Mouse (Mus musculus) cerebellum, postnatal 10 days (tissue): Measurements from ENCODE around the gene Srms.

Source experiments
- DNase-seq, 2 experiments: peaks; one replicate each; pipeline ENCODE4 v3.0.0; 2021; ENCODE audit warnings: mixed read lengths in 2 of 2

Srms gene

DNA sequence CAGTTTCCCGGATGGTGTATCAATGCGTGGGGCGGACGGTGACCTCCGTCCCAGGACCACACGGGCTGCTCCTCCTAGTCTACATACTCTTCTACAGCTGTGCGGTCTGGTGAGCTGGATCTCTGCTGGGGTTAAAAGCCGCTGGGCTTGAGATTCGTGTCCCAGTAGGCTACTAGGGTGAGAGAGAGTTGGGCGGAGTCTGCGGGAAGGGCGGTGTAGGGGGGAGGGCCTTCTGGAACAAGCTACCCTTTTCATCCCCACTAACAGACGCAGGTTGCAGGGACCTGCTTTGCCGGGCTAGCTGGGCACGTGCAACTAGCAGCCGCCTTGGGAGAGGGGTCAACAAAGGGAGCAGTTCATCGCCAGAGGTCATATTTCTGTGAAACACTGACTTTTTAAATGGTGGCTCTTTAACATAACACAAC is at the start of gene Srms:
Gene Srms (minus strand): TSS at position 165 of the 425 bp plus-strand sequence.
- no peak for DNase-seq

DNA sequence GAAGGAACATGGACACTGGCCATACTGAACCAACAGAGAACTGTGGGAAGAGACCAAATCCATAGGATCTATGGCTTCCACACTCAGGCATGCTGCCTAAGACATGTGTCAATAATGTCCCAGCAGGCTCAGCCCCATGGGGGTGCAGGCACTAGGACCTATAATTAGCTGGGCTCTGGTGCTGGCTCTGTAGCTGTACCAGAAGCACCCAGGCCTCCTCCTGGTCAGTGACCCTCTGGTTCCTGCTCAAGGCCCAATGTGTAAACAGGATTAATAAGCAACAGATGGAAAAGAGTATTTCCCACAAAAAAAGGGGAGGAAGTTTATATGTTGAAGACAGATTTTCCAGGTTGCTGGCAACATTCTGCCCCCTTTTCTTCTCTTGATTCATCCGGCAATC is 40.3 kb upstream of the Srms start:
- DNase-seq = no peak

- DNase-seq = no peak
These were observed 38.9 kb upstream of the Srms start for GRCm38 (mm10) chr2:181251841-181252240.

DNA sequence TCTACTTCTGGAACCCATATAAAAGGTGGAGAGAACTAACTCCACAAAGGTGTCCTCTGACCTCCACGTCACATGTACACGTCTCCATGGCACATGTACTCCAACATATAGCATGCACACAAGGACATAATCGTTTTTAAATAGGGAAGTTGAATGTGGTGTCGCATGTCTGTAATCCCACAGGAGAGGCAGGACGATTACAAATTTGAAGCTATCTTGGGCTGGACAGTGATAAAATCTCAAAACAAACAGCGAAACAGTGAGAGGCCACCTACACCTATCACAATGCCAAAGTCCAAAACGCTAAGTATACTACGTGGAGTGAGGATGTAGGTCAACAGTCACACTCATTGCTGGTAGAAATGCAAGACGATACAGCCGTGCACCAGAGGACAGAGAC is 36.2 kb upstream of the Srms start:
- DNase-seq = no peak

- DNase-seq = no peak
These were observed 32.0 kb upstream of the Srms start for GRCm38 (mm10) chr2:181245031-181245430.

DNA sequence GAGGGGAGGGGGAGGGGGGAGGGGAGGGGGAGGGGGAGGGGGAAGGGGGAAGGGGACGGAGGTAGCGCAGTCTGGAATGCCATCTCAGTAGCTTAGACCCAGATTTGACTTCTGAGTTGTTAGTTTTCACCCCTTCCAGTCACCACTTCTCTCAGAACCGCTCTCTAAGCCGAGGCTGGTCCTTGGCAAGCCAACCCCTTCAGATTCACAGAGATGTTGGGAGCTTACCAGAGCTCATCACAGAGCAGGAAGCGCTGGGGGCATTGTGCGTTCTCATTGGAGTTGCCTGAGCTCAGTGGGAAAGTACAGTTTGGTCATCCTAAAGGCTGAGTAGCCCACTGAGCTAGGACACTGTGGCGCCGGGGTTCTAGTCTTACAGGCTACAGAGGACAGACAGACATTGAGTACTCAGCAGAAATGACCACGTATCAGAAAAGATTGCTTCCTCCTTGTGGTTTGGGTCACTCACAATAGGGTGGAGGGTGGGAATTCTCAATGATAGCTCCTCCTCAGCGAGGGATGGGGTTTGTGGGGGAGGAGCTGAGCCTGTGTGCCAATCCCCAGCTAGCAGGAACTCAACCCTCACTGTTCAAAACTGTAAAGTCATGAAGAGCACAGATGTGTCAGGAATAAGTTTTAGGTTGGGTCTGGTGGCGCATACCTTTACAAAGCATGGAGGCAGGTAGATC is 30.9 kb upstream of the Srms start:
- DNase-seq = no peak

GRCm38 (mm10) chr2:181242314-181242665 is 29.3 kb upstream of the Srms start:
- no peak for DNase-seq

DNA sequence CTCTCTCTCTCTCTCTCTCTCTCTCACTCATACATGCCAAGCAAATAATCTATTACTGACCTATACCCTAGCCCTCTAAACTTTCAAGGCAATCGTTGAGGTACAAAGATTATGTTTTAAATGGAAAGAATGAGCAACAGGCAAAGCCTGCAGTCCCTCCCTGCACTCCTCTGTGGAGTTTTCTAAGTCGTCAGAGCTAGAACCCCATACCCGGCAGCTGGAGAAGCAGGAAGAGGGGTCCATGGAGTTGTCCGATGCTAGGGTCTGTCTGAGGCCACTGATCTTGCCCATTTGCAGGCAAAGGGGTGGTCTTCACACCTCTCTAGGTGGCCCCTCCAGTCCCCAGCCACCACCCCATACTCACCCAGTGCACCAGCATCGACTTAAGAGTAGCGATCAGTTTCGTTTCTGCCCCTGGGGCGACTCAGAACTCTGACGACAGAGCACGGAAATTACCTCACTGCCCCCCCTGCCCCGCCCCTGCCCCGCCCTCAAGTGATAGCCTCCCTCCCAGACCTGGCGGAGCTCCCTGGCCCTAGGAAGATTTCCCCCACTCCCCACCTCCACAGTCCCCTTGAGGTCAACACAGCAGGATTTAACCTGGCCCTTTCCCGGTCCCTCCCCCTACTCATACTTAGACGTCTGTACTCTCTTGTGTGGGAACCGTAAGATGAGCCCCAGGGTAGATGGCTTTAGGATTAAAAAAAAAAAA is 28.8 kb upstream of the Srms start, which contains the start of gene Helz2:
Gene Helz2 (minus strand): TSS at position 426 of the 712 bp plus-strand sequence.
- DNase-seq = no peak

GRCm38 (mm10) chr2:181240806-181241440 is 27.9 kb upstream of the Srms start:
- DNase-seq = no peak

DNA sequence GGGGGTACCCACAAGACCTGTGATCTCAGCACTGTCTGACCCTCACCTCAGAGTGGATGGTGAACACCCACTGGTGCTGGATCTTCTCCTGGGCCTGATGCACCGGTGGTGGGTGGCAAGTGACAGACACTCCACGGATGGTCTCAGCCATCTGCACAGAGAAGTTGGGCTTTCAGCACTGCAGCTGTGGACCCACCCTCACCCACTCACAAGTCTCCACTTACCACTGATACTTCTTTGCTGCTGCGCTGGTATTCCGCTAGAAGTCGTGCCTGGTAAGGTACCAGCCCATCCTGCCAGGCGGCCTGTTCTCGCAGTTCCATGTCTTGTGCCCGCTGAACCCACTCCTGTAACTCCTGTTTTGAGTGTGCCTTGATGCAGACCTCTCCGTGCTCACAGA is 26.3 kb upstream of the Srms start:
- no peak for DNase-seq

DNA sequence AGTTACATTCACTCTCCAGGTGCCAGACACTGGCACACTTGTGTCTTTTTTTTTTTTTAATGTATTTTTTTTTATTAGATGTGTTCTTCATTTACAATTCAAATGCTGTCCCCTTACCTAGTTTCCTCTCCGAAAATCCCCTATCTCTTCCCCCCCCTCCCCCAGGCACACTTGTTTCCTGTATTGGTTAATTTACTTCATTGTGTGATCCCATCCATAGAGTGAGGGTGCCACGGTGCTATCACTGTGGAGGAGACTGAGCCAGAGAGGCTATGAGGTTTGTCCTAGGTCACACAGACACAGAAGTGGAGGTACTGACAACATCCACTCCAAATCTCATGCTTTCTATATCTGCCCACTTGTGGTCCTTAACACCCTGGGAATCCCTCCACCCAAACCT is 25.9 kb upstream of the Srms start:
- no peak for DNase-seq

DNA sequence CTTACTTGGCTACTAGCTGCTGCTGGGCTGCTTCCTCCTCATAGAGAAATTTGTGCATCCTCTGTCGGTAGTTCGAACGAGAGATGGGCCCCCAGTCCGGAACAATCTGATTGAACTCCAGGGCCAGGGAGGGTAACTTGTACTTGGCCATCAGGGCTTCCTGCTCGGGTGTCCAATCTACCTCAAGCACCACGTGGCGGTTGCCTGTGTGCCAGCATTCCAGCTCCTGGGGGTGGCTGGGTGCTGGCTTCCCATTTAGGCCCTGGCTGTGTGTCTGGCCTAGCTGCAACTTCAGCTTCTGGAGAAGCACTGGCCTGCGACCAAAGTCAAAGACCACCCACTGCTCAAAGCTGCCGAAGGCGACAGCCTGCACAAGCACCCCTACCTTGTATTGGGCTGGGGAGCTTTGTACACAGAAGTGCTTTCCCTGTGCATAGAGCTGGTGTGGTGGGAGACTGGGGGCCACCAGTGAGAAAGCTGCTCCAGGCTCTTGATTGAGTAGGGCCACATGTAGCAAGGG is 25.2 kb upstream of the Srms start:
- peak; percentile 86 to 90 for DNase-seq

GRCm38 (mm10) chr2:181237251-181238014 is 24.4 kb upstream of the Srms start:
- no peak for DNase-seq

DNA sequence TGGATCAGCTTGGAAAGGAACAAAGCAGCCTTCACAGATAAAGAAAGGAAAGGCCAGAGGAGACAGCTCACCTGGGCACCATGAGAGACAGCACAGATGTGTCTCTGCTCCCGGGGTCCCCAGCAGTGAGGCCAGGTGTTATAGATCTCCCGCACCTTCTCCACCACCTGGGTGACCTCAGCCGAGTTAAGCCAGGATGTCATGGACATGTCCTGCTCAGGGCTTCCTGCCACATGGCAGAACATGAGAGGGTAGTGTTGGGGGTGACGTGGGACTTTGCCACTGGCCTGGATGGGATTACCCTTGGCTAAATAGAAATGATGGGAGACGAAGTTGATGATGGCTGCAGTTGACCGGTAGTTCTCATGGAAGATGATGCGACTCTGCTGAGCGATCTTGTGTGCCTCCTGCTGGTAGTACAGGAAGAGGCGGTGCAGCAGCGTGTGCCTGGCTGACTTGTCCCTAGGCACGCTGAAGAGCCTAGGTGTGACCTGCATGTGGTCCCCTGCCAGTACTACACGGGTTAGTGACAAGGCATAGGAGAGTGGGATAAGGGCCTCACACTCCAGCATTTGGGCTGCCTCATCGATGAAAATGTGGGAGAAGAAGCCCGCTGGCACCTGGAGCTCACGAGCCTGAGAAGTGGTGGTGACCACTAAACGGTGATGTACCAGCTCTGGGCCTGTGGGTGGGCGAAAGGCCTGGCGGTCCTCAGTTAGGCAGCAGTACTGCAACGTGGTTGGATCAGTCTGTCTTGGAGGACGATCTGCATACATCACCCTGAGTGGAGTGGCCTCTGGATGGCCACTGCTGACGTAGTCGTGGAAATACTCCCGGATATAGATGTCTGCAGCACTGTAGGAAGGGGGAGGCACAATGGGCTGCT is 22.9 kb upstream of the Srms start:
- DNase-seq = no peak

- no peak for DNase-seq
These were observed 21.7 kb upstream of the Srms start for GRCm38 (mm10) chr2:181234680-181235079.

GRCm38 (mm10) chr2:181233443-181233842 is 20.5 kb upstream of the Srms start:
- DNase-seq = peak in 1 of 2 experiments; percentile 30

DNA sequence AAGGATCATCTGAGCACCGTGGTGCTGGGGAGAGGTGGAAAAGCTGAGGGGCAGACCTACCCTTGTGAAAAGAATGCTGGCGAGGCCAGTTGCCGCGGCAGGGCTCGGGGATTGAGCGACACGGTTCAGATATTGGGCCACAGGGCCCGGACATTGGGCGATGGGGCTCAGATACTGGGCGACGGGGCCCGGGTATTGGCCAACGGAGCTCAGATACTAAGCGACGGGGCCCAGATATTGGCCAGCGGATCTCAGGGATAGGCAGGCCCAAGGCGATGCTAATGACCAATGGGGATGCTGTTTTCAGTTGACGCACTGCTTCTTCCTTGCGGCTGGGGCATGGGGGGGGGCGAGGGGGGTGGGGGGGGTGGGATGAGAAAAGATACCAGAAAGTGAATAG is 18.2 kb upstream of the Srms start:
- peak; percentile 47 to 54 for DNase-seq

- no peak for DNase-seq
These were observed 15.3 kb upstream of the Srms start for GRCm38 (mm10) chr2:181228335-181228734.

DNA sequence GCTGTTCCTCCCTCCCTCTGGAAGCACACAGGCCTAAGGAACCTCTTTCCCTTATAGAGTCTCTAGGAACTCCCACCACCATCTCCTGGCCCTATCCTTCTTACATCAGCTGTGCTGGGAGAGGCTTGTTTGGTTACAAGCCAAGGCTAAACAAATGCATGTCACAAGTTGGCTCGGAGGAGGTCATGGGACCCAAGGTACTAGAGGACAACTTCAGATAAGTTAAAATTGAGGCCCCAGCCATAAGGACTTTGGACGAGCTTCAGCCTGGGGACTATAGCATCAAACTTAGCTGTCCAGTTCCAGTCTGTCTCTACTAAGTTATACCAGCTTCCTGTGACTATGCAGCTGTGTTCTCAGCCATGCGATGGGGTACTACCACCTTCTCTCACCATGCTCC is 14.1 kb upstream of the Srms start:
- no peak for DNase-seq

DNA sequence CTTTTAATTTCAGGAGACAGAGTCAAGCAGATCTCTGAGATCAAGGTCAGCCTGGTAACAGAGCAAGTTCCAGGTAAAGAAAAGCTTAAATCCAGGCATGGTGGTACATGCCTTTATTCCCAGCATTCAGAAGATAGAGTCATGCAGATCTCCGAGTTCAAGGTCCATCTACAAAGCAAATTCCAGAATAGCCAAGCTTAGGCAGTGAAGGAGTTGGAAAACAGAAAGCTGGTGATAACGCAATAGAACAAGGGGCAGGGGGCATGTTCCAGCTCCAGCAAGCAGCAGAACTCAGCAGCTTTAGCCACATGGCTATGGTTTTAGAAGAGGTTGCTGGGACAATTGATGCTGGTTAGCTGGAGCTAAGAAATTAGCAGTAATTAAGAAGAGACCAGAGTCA is 12.0 kb upstream of the Srms start:
- DNase-seq = no peak

DNA sequence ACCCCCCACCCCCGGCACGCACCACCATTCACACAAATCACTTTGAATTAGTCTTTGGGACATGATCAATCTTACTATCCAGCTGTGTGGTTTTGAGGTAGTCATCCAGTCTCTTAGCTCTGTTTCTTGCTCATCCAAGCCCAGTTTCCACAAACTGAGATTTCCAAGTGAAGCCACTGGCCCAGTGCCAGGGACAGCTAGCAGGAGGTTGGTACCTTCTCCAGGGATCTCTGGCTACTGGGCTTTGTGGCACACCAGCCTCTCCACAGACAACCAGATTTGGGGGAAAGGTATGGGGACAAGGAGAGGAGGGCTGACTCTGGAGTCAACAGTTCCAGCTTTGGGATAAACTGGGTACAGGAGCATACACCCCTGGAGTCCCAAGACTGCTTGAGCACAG is 7.4 kb upstream of the Srms start:
- peak; percentile 34 to 52 for DNase-seq
